Mouse (Mus musculus) urinary bladder, postnatal 14 days (tissue): ENCODE measurements around the gene Ankib1.
A peak's percentile ranks its signal among the peaks of the same experiment; 100 is the strongest.
"Not testable (repeated sequence)": the region's sequence is repeated elsewhere in the genome, so short reads cannot be mapped to it uniquely, and the experiment has no call there.

Source experiments
- DNase-seq: peaks from one replicate; pipeline ENCODE4 v3.0.0; 2021; ENCODE audit warnings: low spot score

Ankib1 gene

GRCm38 (mm10) chr5:3802433-3803291, at the start of gene Ankib1, which contains the start of gene Krit1:
TSS of gene Ankib1 (minus strand) at chr5:3802925.
TSS of gene Krit1 (plus strand) at chr5:3803184.
- DNase-seq = peak; percentile 88

- no peak for DNase-seq
Measured at GRCm38 (mm10) chr5:3845026-3845425, 42.3 kb upstream of the Ankib1 start, which contains the start of gene Lrrd1. TSS of gene Lrrd1 (plus strand) at chr5:3845173.

GRCm38 (mm10) chr5:3834107-3834506, 31.4 kb upstream of the Ankib1 start:
- no peak for DNase-seq

GRCm38 (mm10) chr5:3808472-3808871, 5.7 kb upstream of the Ankib1 start:
- no peak for DNase-seq

- no peak for DNase-seq
Measured at GRCm38 (mm10) chr5:3803292-3804165, 804 bp upstream of the Ankib1 start.

- no peak for DNase-seq
Measured at GRCm38 (mm10) chr5:3801672-3802432, 873 bp downstream of the Ankib1 start.

- no peak for DNase-seq
Measured at GRCm38 (mm10) chr5:3800881-3801280, 1.8 kb downstream of the Ankib1 start.

- no peak for DNase-seq
Measured at GRCm38 (mm10) chr5:3800041-3800440, 2.7 kb downstream of the Ankib1 start.

- not testable (repeated sequence) for DNase-seq
Measured at GRCm38 (mm10) chr5:3798656-3799055, 4.1 kb downstream of the Ankib1 start.

- DNase-seq = not testable (repeated sequence)
Measured at GRCm38 (mm10) chr5:3797101-3797500, 5.6 kb downstream of the Ankib1 start.

GRCm38 (mm10) chr5:3791048-3791447, 11.7 kb downstream of the Ankib1 start:
- DNase-seq = no peak

GRCm38 (mm10) chr5:3787548-3787947, 15.2 kb downstream of the Ankib1 start:
- no peak for DNase-seq

GRCm38 (mm10) chr5:3784751-3785496, 17.8 kb downstream of the Ankib1 start:
- no peak for DNase-seq

GRCm38 (mm10) chr5:3783947-3784681, 18.6 kb downstream of the Ankib1 start:
- DNase-seq = no peak

- DNase-seq = no peak
Measured at GRCm38 (mm10) chr5:3782670-3783069, 20.1 kb downstream of the Ankib1 start.

- no peak for DNase-seq
Measured at GRCm38 (mm10) chr5:3772017-3772416, 30.7 kb downstream of the Ankib1 start.

- no peak for DNase-seq
Measured at GRCm38 (mm10) chr5:3771512-3771911, 31.2 kb downstream of the Ankib1 start.

GRCm38 (mm10) chr5:3750536-3750935, 52.2 kb downstream of the Ankib1 start:
- not testable (repeated sequence) for DNase-seq

GRCm38 (mm10) chr5:3732846-3733245, 69.9 kb downstream of the Ankib1 start:
- DNase-seq = not testable (repeated sequence)

- no peak for DNase-seq
Measured at GRCm38 (mm10) chr5:3728820-3729219, 73.9 kb downstream of the Ankib1 start.
